Comparison of ENCODE assay signal across 22 mouse cellular contexts in genomic region chr5:35168369-35168768, GRCm38 (mm10).
DNase-seq lines count a peak whose midpoint lies in the region; ATAC-seq and TF ChIP-seq lines count a peak whose summit lies in the region.
"Had no signal": no experiment of that assay in that cellular context is flagged by ENCODE, and none has a peak within 500 bp of the region (broad histone marks: within the 10 kb centered on the region; RNA-seq: fewer than 3 reads in every experiment).

No protein-coding gene starts in this region.

- peaks cover 7% of the 10 kb centered on the region; the same call in 1 of the 2 replicates for H3K9me3 ChIP-seq in embryonic facial prominence, embryonic 14.5 days (ENCODE audit: control insufficient read depth, low read length)
- H3K9me3 ChIP-seq in embryonic facial prominence, embryonic 10.5 days: no peaks in the 10 kb centered on the region
- H3K9me3 ChIP-seq in limb, embryonic 13.5 days: 0 out of 2 replicates have a peak, but pooled peaks cover 10% of the 10 kb centered on the region
- H3K9me3 ChIP-seq in limb, embryonic 10.5 days (replicated peaks): no peaks in the 10 kb centered on the region
- H3K9me3 ChIP-seq: heart, embryonic 13.5 days; hindbrain, embryonic 12.5 days; hindbrain, embryonic 15.5 days had no signal

- no peaks in the 10 kb centered on the region for H3K79me2 ChIP-seq in myocyte (ENCODE audit: control insufficient read depth, insufficient read depth)

- no peaks in the 10 kb centered on the region for H3K27me3 ChIP-seq in embryonic facial prominence, embryonic 14.5 days (replicated peaks; ENCODE audit: control insufficient read depth, insufficient read depth, low read length)
- no peaks in the 10 kb centered on the region for H3K27me3 ChIP-seq in embryonic facial prominence, embryonic 10.5 days (replicated peaks; ENCODE audit: low read depth, poor library complexity, severe bottlenecking)
- H3K27me3 ChIP-seq in limb, embryonic 13.5 days: no peaks in the 10 kb centered on the region
- H3K27me3 ChIP-seq in limb, embryonic 10.5 days (ENCODE audit: low read depth, poor library complexity, severe bottlenecking): no peaks in the 10 kb centered on the region
- H3K27me3 ChIP-seq in myocyte (ENCODE audit: control insufficient read depth, insufficient read depth, insufficient read length): no peaks in the 10 kb centered on the region
- H3K27me3 ChIP-seq: embryonic facial prominence, embryonic 15.5 days; heart, embryonic 13.5 days; hindbrain, embryonic 12.5 days; hindbrain, embryonic 15.5 days had no signal

- peak; percentile 43 for DNase-seq in embryonic facial prominence, embryonic 14.5 days (ENCODE audit: low spot score)
- no peak for DNase-seq in embryonic facial prominence, embryonic 10.5 days (ENCODE audit: low spot score)
- DNase-seq in limb, embryonic 10.5 days (ENCODE audit: low spot score): no peak
- DNase-seq in left cerebral cortex, adult 18-20 months (ENCODE audit: low spot score in 2 of 2): no peak
- DNase-seq: adrenal gland, adult 2 months; adrenal gland, postnatal 14 days; cerebellum, adult 11-12 months; cerebellum, adult 8-10 months; cerebellum, postnatal 10 days; cerebellum, postnatal 36 days; embryo, embryonic 11 days; forebrain, postnatal 0 days; gastrocnemius, postnatal 25 days; heart, adult 18-20 months; heart, postnatal 14 days had no signal

- H3K4me1 ChIP-seq in embryonic facial prominence, embryonic 14.5 days (ENCODE audit: control insufficient read depth, insufficient read depth, low read length): no peaks in the 10 kb centered on the region
- H3K4me1 ChIP-seq in embryonic facial prominence, embryonic 10.5 days: no peaks in the 10 kb centered on the region
- H3K4me1 ChIP-seq in limb, embryonic 13.5 days: peaks cover 15% of the 10 kb centered on the region
- H3K4me1 ChIP-seq in limb, embryonic 10.5 days: no peaks in the 10 kb centered on the region
- H3K4me1 ChIP-seq: embryonic facial prominence, embryonic 15.5 days; hindbrain, embryonic 12.5 days had no signal

- H3ac ChIP-seq in myocyte (ENCODE audit: control insufficient read depth, insufficient read length): no peak overlapping the region

- no peak overlapping the region for H3K9ac ChIP-seq in embryonic facial prominence, embryonic 14.5 days (ENCODE audit: low read depth, low read length)
- H3K9ac ChIP-seq in limb, embryonic 13.5 days: no peak overlapping the region
- H3K9ac ChIP-seq: embryonic facial prominence, embryonic 15.5 days; forebrain, postnatal 0 days; heart, embryonic 13.5 days; hindbrain, embryonic 12.5 days; hindbrain, embryonic 15.5 days had no signal

- TF ChIP-seq POLR2A in myocyte (IDR thresholded peaks at IDR 0.05; ENCODE audit: insufficient read length, low read depth): no peak

- no peak for ATAC-seq in embryonic facial prominence, embryonic 14.5 days (ENCODE audit: low read depth)
- no peak for ATAC-seq in limb, embryonic 13.5 days (ENCODE audit: low FRiP score, low read depth)
- ATAC-seq: forebrain, embryonic 14.5 days; forebrain, postnatal 0 days had no signal

- H3K4me2 ChIP-seq in embryonic facial prominence, embryonic 14.5 days (ENCODE audit: low read depth, low read length): no peak overlapping the region
- no peak overlapping the region for H3K4me2 ChIP-seq in limb, embryonic 13.5 days (replicated peaks)
- H3K4me2 ChIP-seq in myocyte (ENCODE audit: low read depth): peak overlapping the region; percentile 48
- H3K4me2 ChIP-seq: embryonic facial prominence, embryonic 15.5 days; heart, embryonic 13.5 days; hindbrain, embryonic 12.5 days; hindbrain, embryonic 15.5 days had no signal

- H3K4me3 ChIP-seq in embryonic facial prominence, embryonic 14.5 days (ENCODE audit: low read depth, low read length): no peak overlapping the region
- H3K4me3 ChIP-seq in embryonic facial prominence, embryonic 10.5 days: no peak overlapping the region
- no peak overlapping the region for H3K4me3 ChIP-seq in limb, embryonic 13.5 days
- no peak overlapping the region for H3K4me3 ChIP-seq in limb, embryonic 10.5 days
- H3K4me3 ChIP-seq in myocyte: no peak overlapping the region
- H3K4me3 ChIP-seq: embryonic facial prominence, embryonic 15.5 days; heart, embryonic 13.5 days; hindbrain, embryonic 12.5 days; hindbrain, embryonic 15.5 days had no signal

- no peaks in the 10 kb centered on the region for H3K36me3 ChIP-seq in embryonic facial prominence, embryonic 14.5 days (ENCODE audit: control insufficient read depth, insufficient read depth, low read length)
- no peaks in the 10 kb centered on the region for H3K36me3 ChIP-seq in embryonic facial prominence, embryonic 10.5 days (replicated peaks)
- no peaks in the 10 kb centered on the region for H3K36me3 ChIP-seq in limb, embryonic 13.5 days
- no peaks in the 10 kb centered on the region for H3K36me3 ChIP-seq in limb, embryonic 10.5 days
- no peaks in the 10 kb centered on the region for H3K36me3 ChIP-seq in myocyte (ENCODE audit: control insufficient read depth, insufficient read depth)
- H3K36me3 ChIP-seq: embryonic facial prominence, embryonic 15.5 days; heart, embryonic 13.5 days; hindbrain, embryonic 12.5 days; hindbrain, embryonic 15.5 days had no signal

- no peak overlapping the region for H3K27ac ChIP-seq in embryonic facial prominence, embryonic 14.5 days (replicated peaks; ENCODE audit: low read depth, low read length)
- H3K27ac ChIP-seq in embryonic facial prominence, embryonic 10.5 days (replicated peaks): no peak overlapping the region
- H3K27ac ChIP-seq in limb, embryonic 13.5 days: peak overlapping the region; percentile 15; the same call in 1 of the 2 replicates
- no peak overlapping the region for H3K27ac ChIP-seq in limb, embryonic 10.5 days
- H3K27ac ChIP-seq: embryonic facial prominence, embryonic 15.5 days; heart, embryonic 13.5 days; hindbrain, embryonic 12.5 days; hindbrain, embryonic 15.5 days had no signal

- WGBS in embryonic facial prominence, embryonic 14.5 days: 80% methylated on average over 6 of the region's 6 CpGs
- 90% methylated on average over 6 of the region's 6 CpGs for WGBS in embryonic facial prominence, embryonic 10.5 days
- WGBS in limb, embryonic 13.5 days: 89% methylated on average over 6 of the region's 6 CpGs
- WGBS in limb, embryonic 10.5 days: 88% methylated on average over 6 of the region's 6 CpGs

TF ChIP-seq in myocyte, 11 proteins besides CTCF, POLR2A, EP300 and RAD21:
- peak in 2 of 3 experiments; percentile 90 to 93 for TF ChIP-seq MYOD1 (IDR thresholded peaks at IDR 0.05; ENCODE audit: control insufficient read depth in 1 of 3, insufficient read length in 2 of 3, low read depth in 2 of 3)
- no peak for TF ChIP-seq POLR2AphosphoS2 (IDR thresholded peaks at IDR 0.05; ENCODE audit: insufficient read length, low read depth)
